Mouse (Mus musculus) frontal cortex, adult (tissue): Measurements from ENCODE around the gene Dio3.

Experiments
- ATAC-seq: cut with Nextera tagmentation; 2 replicates; pipeline ENCODE4 v1.9.2; 2017; ENCODE audit warnings: mild to moderate bottlenecking, moderate library complexity, mixed read lengths; ENCODE audit not compliant: low TSS enrichment

The Dio3 gene

GRCm38 (mm10) chr12:110278853-110279252 is at the start of gene Dio3:
Dio3 (plus strand) TSS chr12:110279068.
- ATAC-seq, result no peak

- no peak for ATAC-seq
Measured at GRCm38 (mm10) chr12:110230296-110230695, 48.6 kb upstream of the Dio3 start.

DNA sequence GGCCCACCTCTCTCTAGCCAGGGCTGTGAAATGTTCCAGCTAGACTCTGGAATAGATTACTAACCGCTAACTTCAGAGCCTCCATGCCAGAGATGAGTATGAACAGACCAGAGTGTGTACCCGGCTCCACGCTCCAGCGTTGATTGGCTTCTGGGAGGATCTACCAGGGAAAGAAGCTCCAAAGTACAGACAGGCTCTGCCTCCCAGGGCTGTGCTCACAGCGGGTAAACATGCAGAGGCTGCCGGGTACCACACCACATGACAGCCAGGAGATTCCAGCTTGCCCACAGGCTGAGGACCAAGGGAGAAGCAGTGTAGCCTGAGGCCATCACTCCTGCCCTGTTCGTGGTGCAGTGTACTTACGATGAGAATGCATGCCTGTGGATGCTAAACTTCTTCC is 48.1 kb upstream of the Dio3 start:
- ATAC-seq, result no peak

GRCm38 (mm10) chr12:110231709-110232600 is 46.9 kb upstream of the Dio3 start:
- ATAC-seq, result no peak

GRCm38 (mm10) chr12:110235908-110236307 is 43.0 kb upstream of the Dio3 start:
- no peak for ATAC-seq

DNA sequence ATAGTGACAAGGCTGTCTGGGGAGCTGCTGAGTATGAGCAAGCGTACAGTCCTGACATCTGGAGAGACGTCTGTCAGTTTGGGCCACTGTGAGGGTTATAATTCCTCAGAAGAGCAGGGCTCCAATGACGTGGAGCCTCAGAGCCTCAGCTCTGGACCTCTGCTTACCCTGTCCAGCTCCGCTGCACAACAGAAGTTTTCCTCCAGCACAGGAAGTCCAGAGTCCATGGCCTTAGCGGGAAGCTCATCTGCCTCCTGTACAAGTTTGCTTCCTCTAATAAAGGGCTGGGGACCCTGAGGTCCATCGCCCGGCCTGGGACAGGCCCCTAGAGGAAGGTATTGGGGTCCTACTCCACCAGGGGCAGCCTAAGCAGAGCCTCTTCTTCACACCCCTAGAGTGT is 41.8 kb upstream of the Dio3 start:
- no peak for ATAC-seq

DNA sequence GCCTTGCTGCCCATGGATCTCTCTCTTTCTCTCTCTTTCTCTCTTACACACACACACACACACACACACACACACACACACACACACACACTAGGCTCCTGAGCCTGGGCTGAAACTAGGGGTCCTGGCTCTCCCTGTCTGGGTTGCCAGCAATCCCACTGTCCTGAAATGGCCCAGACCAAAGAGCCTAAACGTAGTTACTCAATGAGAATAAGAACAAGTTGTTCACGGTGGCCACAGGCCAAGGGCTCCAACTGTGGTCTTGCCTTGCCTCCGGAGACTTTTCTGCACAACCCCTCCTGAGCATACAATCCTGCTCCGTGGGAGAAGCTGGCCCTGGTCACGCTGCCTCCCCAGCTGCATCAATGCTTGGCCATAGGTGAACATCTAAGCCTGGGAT is 39.5 kb upstream of the Dio3 start:
- ATAC-seq, result no peak

GRCm38 (mm10) chr12:110244581-110244980 is 34.3 kb upstream of the Dio3 start:
- no peak for ATAC-seq

DNA sequence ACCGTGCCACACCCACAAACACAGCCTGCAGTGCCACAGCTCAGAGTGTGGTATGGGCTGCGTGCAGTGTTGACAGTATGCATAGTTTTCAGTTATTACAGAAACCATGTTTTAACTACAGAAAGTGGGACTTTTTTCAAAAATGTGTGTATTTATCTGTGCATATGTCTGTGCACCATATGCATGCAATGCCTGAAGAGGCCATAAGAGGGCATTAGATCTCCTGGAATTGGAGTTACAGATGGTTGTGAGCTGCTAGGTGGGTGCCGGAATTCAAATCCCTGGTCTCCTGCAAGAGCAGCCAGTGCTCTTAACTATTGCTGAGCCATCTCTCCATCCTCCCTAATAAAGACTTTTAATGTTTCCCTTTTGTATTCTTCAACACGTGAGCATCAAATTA is 33.4 kb upstream of the Dio3 start:
- no peak for ATAC-seq

DNA sequence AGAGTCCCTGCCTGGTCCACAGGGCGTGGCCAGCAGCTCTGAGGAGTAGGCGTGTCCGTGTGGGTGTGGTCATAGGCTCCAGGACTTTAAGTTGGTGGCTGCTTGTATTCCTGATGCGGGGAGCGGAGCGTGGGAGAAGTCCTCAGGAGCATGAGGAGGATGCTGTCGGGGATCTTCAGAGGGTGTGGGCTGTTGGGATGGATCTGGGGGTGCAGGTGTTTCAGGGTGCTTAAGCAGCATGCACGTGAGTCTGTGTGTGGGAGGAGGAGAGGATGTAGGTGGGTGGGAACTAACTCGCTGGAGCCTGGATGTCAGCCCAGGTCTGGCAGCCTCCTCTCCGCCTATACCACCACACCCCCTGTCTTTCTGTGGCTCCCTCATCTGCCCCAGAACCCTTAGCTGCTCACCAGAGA is 26.7 kb upstream of the Dio3 start:
- peak; percentile 84 for ATAC-seq

DNA sequence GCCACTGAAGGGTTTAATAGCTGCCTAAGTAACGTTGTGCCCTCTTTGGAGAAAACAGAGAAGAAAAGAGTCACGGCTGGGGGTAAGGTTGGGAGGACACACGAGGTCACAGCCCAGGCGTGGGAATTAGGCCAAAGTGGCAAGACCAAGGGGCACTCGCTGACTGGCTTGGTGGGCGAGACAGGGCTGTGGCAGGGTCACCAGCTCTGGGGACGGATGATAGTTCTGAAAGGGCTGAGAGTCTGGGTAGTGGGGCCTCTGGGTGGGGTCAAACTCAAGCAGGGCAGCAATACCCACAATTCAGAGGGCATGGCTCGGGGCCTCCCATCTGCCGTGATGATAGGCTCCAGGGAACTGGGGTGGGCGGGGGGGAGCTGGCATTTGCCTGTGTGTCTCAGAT is 23.1 kb upstream of the Dio3 start:
- no peak for ATAC-seq

GRCm38 (mm10) chr12:110256478-110257220 is 22.2 kb upstream of the Dio3 start:
- no peak for ATAC-seq

DNA sequence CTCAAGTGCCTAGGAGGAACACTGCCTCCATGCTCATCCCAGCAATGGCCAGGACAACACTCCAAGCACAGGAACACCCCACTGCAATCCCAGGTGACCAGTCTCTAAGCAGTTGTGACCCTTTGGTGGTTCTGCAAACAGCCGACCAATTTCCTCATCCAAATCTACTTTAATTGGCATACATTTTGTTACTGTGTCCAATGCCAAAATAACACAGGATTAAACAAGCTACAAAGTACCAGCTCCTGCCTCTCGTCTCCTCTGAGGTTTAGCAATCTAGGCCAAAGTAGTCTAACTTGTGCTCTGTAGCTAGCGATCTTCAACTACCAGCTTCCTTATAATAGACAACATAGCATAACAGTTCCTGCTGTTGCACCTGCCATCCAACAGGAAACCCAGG is 10.6 kb upstream of the Dio3 start:
- ATAC-seq, result no peak

DNA sequence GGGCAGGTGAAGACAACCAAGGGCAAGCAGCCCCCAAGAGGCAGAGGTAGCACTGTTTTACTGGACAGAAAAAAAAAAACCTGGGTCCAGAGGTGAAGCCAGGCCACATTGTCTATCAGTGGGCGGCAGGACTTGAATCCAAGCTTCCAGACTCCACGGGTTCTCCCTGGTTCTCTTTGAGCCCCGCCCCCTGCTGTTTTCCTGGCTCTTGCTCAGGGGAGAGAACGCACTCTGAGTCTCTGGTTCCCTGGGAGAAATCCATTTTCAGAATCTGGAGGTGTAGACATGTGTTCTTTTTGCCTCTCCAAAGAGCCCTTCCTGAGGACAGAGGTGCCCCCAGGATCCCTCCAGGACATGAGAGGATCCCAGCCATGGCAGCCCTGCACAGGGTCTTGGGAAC is 9.2 kb upstream of the Dio3 start:
- ATAC-seq, result peak; percentile 91

DNA sequence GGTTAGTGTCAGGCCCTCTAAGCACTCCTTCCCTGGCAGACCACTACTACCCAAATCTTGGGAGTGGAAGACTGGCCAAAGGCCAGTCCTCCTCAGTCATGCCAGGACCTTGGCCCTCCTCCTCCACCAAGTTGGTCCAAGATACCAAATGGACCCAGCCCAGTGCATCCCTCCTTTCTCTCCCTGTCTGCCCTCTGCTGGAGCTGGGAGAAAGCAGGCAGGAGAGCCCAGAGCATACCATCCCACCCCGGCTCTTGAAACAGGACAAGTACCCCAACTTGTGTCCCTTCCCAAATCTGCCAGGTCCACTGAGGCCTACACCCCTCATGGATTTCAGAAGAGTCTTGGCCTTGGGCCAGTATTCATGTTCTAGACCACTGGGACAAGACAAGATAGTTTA is 2.8 kb upstream of the Dio3 start:
- no peak for ATAC-seq

- ATAC-seq, result no peak
Measured at GRCm38 (mm10) chr12:110277259-110277964, 1.5 kb upstream of the Dio3 start.

DNA sequence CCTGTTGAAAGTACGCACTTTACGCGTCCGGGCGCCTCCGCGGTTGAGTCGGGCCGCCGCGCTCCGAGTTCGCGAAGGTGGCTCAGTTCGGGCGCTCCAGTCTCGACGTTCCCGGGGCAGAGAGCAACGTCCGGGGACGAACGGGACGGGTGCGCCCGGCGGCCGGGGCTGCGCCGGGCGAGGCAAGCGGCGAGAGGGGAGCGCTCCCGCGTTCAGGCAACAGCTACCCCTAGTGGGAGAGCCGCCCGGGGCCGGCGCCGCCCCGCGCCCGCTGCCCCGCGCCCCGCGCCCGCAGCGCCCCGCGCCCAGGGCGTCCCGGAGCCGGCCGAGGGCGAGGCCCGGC is 932 bp upstream of the Dio3 start:
- no peak for ATAC-seq

DNA sequence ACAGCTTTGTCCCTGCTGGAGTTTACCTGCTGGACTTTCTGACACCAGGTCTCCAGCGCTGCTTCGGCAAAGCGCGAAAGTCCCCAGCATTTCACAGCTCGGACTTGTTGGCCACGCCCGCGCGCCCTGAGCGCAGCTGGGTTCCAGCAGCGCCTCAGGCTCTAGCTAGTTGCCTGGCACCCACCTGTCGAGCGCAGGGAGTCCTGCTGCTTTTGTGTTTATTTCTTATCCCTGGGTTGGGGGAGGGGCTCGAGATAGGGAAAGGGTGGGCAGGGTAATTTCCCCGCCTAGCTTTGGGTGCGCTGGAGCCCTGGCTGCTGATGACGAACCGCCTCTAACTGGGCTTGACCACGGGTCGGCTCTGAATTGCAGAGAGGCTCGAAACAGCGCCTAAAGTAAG is 1.5 kb downstream of the Dio3 start:
- ATAC-seq, result no peak

- no peak for ATAC-seq
Measured at GRCm38 (mm10) chr12:110283792-110284191, 4.9 kb downstream of the Dio3 start.

GRCm38 (mm10) chr12:110292816-110293215 is 13.9 kb downstream of the Dio3 start:
- no peak for ATAC-seq

DNA sequence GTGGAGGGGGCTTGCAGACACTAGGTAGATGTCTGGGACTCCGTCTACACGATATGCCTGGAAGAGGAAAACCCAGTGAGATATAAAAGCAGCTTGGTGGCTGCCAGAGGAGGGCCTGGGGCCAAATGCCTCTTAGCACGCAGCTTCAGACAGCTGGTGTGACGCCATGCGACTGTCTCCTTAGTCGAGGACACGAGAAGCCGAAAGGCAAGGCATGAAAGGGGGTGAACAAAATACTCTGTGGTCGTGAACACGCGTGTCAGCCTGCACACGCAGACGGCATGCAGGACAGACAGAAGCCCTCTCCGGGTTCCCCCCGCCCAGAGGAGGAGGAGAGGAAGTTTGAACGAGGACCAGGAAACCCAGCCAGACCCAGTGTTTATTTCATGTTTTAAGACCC is 16.0 kb downstream of the Dio3 start:
- ATAC-seq, result no peak

- ATAC-seq, result no peak
Measured at GRCm38 (mm10) chr12:110298653-110299052, 19.8 kb downstream of the Dio3 start.

- no peak for ATAC-seq
Measured at GRCm38 (mm10) chr12:110319696-110320095, 40.8 kb downstream of the Dio3 start.
